Comparison of ENCODE assay signal across 8 mouse cellular contexts in the genomic region with DNA sequence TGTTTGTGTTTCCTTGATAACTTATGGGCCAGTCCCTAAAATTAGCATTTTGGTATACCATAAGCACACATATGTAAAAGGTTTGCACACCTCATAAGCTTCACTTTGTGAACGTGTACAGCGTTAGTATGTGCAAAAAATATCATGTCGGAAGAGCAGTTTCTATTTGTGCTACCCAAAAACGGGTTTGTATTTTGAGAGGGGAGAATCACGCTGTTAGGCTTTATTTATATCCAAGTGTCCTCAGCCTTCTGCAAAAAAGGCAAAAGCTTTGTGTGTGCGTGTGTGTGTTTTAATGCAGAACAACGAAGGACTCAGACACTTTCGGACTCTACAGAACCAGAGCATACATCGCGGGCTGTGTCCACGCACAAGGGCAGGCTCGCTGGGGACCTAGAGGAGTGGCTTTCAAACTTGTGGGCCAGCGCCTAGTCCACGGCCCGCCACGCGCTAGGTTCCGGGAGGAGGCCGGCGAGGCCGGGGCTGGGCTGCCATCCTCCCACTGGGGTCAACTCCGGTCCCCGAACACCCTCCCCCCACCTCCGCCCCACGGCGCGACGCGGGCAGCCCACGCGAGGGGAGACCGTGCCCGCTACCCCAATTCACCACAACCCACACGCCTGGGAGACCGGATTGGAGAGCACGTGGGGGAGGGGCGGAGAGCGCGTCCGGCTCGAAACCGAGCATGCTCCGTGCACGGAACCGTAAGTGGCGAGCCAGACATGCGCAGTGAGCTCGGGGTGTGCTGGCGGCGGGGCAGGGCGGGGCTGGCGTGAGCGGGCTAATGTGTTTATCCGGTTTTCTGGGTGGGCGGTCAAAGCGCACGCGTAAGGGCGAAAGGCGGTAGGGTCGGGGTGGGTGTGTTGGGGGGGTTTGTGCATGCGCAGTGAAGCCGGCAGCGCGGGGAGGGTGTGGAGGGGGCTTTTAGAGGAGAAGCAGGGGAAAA. TPM values are rescaled to one million over a fixed set of nuclear protein-coding genes. Genes with fewer than 3 reads are reported as not detected.
DNase-seq lines count a peak whose midpoint lies in the region; ATAC-seq lines count a peak whose summit lies in the region.

No protein-coding gene starts in this region.

- H3K4me2 ChIP-seq in intestine, embryonic 14.5 days (ENCODE audit: low read length), result peak overlapping the region; percentile 63

- 2% methylated on average over 54 of the region's 65 CpGs for WGBS in intestine, embryonic 14.5 days

- peaks cover 13% of the 10 kb centered on the region for H3K4me1 ChIP-seq in intestine, embryonic 14.5 days (replicated peaks; ENCODE audit: control insufficient read depth, insufficient read depth, low read length)

- intact Hi-C loops in gastrocnemius, postnatal 14 days (cut with DNase I; ENCODE audit: low total_unique reads), result no loop called here
- intact Hi-C loops in left cerebral cortex, postnatal 14 days (cut with DNase I), result no loop called here

- 0 out of 2 replicates have a peak, but pooled peaks cover 2% of the 10 kb centered on the region for H3K9me3 ChIP-seq in intestine, embryonic 14.5 days (ENCODE audit: control insufficient read depth, low read length)

- no peaks in the 10 kb centered on the region for H3K36me3 ChIP-seq in intestine, embryonic 14.5 days (ENCODE audit: control insufficient read depth, insufficient read depth, low read length)

- H3K4me3 ChIP-seq in intestine, embryonic 14.5 days (ENCODE audit: low read depth, low read length), result peak overlapping the region; percentile 99

- peak; percentile 99 to 100 for DNase-seq in adrenal gland, adult (ENCODE audit: inconsistent age in 2 of 2, low spot score in 1 of 2)
- DNase-seq in embryo, embryonic 10.5 days (ENCODE audit: low spot score), result peak; percentile 98
- DNase-seq in gastrocnemius, postnatal 14 days, result peak; percentile 99
- DNase-seq in intestine, embryonic 14.5 days (ENCODE audit: low spot score), result peak; percentile 98
- peak; percentile 99 for DNase-seq in left cerebral cortex, postnatal 14 days (ENCODE audit: low spot score in 2 of 2)
- peak; percentile 99 for DNase-seq in mesoderm, embryonic 11.5 days (ENCODE audit: low read depth, low spot score)
- DNase-seq in right cerebral cortex, postnatal 36 days (ENCODE audit: low spot score in 2 of 2), result peak; percentile 97 to 98
- DNase-seq in yolk sac, embryonic 10.5 days (ENCODE audit: low spot score), result peak; percentile 100

- H3K27me3 ChIP-seq in intestine, embryonic 14.5 days (replicated peaks; ENCODE audit: control insufficient read depth, insufficient read depth, low read length), result no peaks in the 10 kb centered on the region

- H3K27ac ChIP-seq in intestine, embryonic 14.5 days (ENCODE audit: low read depth), result peak overlapping the region; percentile 90

- H3K9ac ChIP-seq in intestine, embryonic 14.5 days (ENCODE audit: low read length), result peak overlapping the region; percentile 83

- peak; percentile 93 for ATAC-seq in intestine, embryonic 14.5 days (replicated peaks; ENCODE audit: low FRiP score, low TSS enrichment, low read depth)

RNA-seq across cellular contexts. Expression of gene Msl2, which starts 0.6 kb away (rescaled TPM):
- 10 to 100 TPM; 21.0 to 21.9 TPM for total RNA-seq in gastrocnemius, postnatal 14 days (2021)
- 5.8 and 7.0 TPM in 2 replicates for polyA plus RNA-seq in intestine, embryonic 14.5 days (2014; fragmentation: Nextera tagmentation; extraction: Ambion mirVana)
- 10 to 100 TPM; 54.8 to 59.7 TPM for total RNA-seq in left cerebral cortex, postnatal 14 days (2021)

RNA-seq across cellular contexts. Expression of gene Pccb, which starts 38.6 kb away (rescaled TPM):
- total RNA-seq in gastrocnemius, postnatal 14 days (2021), result 10 to 100 TPM; 48.7 to 57.5 TPM
- polyA plus RNA-seq in intestine, embryonic 14.5 days (2014; fragmentation: Nextera tagmentation; extraction: Ambion mirVana), result 24.7 and 26.4 TPM in 2 replicates
- 10 to 100 TPM; 46.1 to 50.8 TPM for total RNA-seq in left cerebral cortex, postnatal 14 days (2021)

Comparison
In these comparisons a context has a peak if more than half of its experiments do, and no peak if none do; other contexts are left out.
1. Peak in every context shown above with its lines: DNase-seq, ATAC-seq, H3K4me3 ChIP-seq and H3K27ac ChIP-seq.